Mouse (Mus musculus): ENCODE measurements at regions not wholly inside any gene's neighbourhood (a gene's known extent, or its start where the extent isn't known, plus 50 kb on each side); places are given as distances from the start of the nearest gene placed in this dataset.

GRCm38 (mm10) chr5:44854189-44854588, 54.7 kb upstream of the Ldb2 start:
- no peak for DNase-seq
- Histone ChIP-seq H3K27me3 (ENCODE audit: control insufficient read depth, insufficient read depth, low read length) (no peaks in the 10 kb centered on the region), H3K4me1 (ENCODE audit: control insufficient read depth, insufficient read depth, low read length) (no peaks in the 10 kb centered on the region), H3K4me3 (replicated peaks; ENCODE audit: insufficient read depth, low read depth, low read length) (no peak overlapping the region), H3K27ac (ENCODE audit: insufficient read depth, low read length) (no peak overlapping the region)
- WGBS, result 86% methylated on average over 4 of the region's 4 CpGs
- TF ChIP-seq CTCF (IDR thresholded peaks at IDR 0.05; ENCODE audit: borderline replicate concordance, insufficient read depth, low read depth, low read length) (no peak), POLR2A (IDR thresholded peaks at IDR 0.05; ENCODE audit: borderline replicate concordance, insufficient read depth, low read length) (no peak)
